In genomic region chr14:74684298-74684978, GRCm38 (mm10) we compare ENCODE assay signal across 19 mouse cellular contexts. TPM values are rescaled to one million over a fixed set of nuclear protein-coding genes. Genes with fewer than 3 reads are reported as not detected.
DNase-seq lines count a peak whose midpoint lies in the region; ATAC-seq and TF ChIP-seq lines count a peak whose summit lies in the region.
"Had no signal": no experiment of that assay in that cellular context is flagged by ENCODE, and none has a peak within 500 bp of the region (broad histone marks: within the 10 kb centered on the region; RNA-seq: fewer than 3 reads in every experiment).

No protein-coding gene starts in this region.

- H3K4me1 ChIP-seq in liver, embryonic 12.5 days = peaks cover 2% of the 10 kb centered on the region; the same call in 1 of the 2 replicates
- H3K4me1 ChIP-seq in liver, postnatal 0 days (ENCODE audit: insufficient read depth) = peaks cover 2% of the 10 kb centered on the region; the same call in 1 of the 2 replicates
- H3K4me1 ChIP-seq in liver, embryonic 14.5 days (replicated peaks; ENCODE audit: control insufficient read depth in 2 of 2, insufficient read depth in 2 of 2, low read length in 1 of 2) = peaks cover 0 to 3% of the 10 kb centered on the region in 2 experiments; a peak in 2 of 4 replicates
- H3K4me1 ChIP-seq in forebrain, postnatal 0 days (ENCODE audit: insufficient read depth) = no peaks in the 10 kb centered on the region
- H3K4me1 ChIP-seq: embryonic facial prominence, embryonic 10.5 days; embryonic facial prominence, embryonic 12.5 days; forebrain, embryonic 13.5 days; forebrain, embryonic 15.5 days had no signal

- H3K27ac ChIP-seq in liver, embryonic 12.5 days = no peak overlapping the region
- no peak overlapping the region for H3K27ac ChIP-seq in liver, postnatal 0 days (ENCODE audit: low read depth)
- H3K27ac ChIP-seq in liver, embryonic 14.5 days = no peak overlapping the region
- no peak overlapping the region for H3K27ac ChIP-seq in gastrocnemius, adult 2 months
- H3K27ac ChIP-seq in forebrain, postnatal 0 days (ENCODE audit: low read depth, low read length) = no peak overlapping the region
- H3K27ac ChIP-seq: embryonic facial prominence, embryonic 10.5 days; embryonic facial prominence, embryonic 12.5 days; forebrain, embryonic 13.5 days; forebrain, embryonic 15.5 days had no signal

- no peak overlapping the region for H3K9ac ChIP-seq in liver, embryonic 12.5 days
- H3K9ac ChIP-seq in liver, postnatal 0 days (replicated peaks) = no peak overlapping the region
- H3K9ac ChIP-seq in liver, embryonic 14.5 days (replicated peaks) = no peak overlapping the region
- no peak overlapping the region for H3K9ac ChIP-seq in forebrain, postnatal 0 days
- H3K9ac ChIP-seq: embryonic facial prominence, embryonic 12.5 days; forebrain, embryonic 13.5 days; forebrain, embryonic 15.5 days had no signal

- H3K9me3 ChIP-seq in liver, embryonic 12.5 days (replicated peaks) = no peaks in the 10 kb centered on the region
- H3K9me3 ChIP-seq in liver, postnatal 0 days (ENCODE audit: low read length) = no peaks in the 10 kb centered on the region
- H3K9me3 ChIP-seq in liver, embryonic 14.5 days (ENCODE audit: control insufficient read depth, low read length) = no peaks in the 10 kb centered on the region
- no peaks in the 10 kb centered on the region for H3K9me3 ChIP-seq in forebrain, postnatal 0 days (ENCODE audit: low read length)
- H3K9me3 ChIP-seq: embryonic facial prominence, embryonic 10.5 days; embryonic facial prominence, embryonic 12.5 days; forebrain, embryonic 13.5 days; forebrain, embryonic 15.5 days had no signal

- ATAC-seq in liver, embryonic 12.5 days = peak; percentile 81
- no peak for ATAC-seq in liver, postnatal 0 days
- peak; percentile 78 for ATAC-seq in liver, embryonic 14.5 days (ENCODE audit: insufficient read depth)
- ATAC-seq in megakaryocyte progenitor cell, adult 5-6 weeks (replicated peaks; ENCODE audit: poor library complexity) = peak; percentile 68
- no peak for ATAC-seq in forebrain, postnatal 0 days
- ATAC-seq: forebrain, embryonic 13.5 days; forebrain, embryonic 15.5 days had no signal

- no peak for TF ChIP-seq EP300 in liver, postnatal 0 days (IDR thresholded peaks at IDR 0.05; ENCODE audit: low read depth)
- TF ChIP-seq EP300 in liver, embryonic 14.5 days (IDR thresholded peaks at IDR 0.05; ENCODE audit: low read depth) = no peak

- whole genome bisulfite sequencing in liver, embryonic 12.5 days (ENCODE audit: insufficient replicate concordance) = 57% methylated on average over 5 of the region's 5 CpGs
- 71% methylated on average over 5 of the region's 5 CpGs for WGBS in liver, postnatal 0 days (ENCODE audit: insufficient replicate concordance)
- 67% methylated on average over 5 of the region's 5 CpGs for WGBS in liver, embryonic 14.5 days (ENCODE audit: insufficient replicate concordance)
- 80% methylated on average over 5 of the region's 5 CpGs for WGBS in forebrain, postnatal 0 days

- H3K4me2 ChIP-seq in liver, embryonic 12.5 days = no peak overlapping the region
- H3K4me2 ChIP-seq in liver, postnatal 0 days (ENCODE audit: low read depth, low read length) = no peak overlapping the region
- no peak overlapping the region for H3K4me2 ChIP-seq in liver, embryonic 14.5 days (ENCODE audit: low read depth)
- no peak overlapping the region for H3K4me2 ChIP-seq in forebrain, postnatal 0 days (ENCODE audit: low read depth)
- H3K4me2 ChIP-seq: embryonic facial prominence, embryonic 12.5 days; forebrain, embryonic 13.5 days; forebrain, embryonic 15.5 days had no signal

- intact Hi-C loops in gastrocnemius, adult 2 months (cut with DNase I) = no loop called here

- no peaks in the 10 kb centered on the region for H3K36me3 ChIP-seq in liver, embryonic 12.5 days
- H3K36me3 ChIP-seq in liver, postnatal 0 days (replicated peaks; ENCODE audit: insufficient read depth, low read length) = no peaks in the 10 kb centered on the region
- no peaks in the 10 kb centered on the region for H3K36me3 ChIP-seq in liver, embryonic 14.5 days (replicated peaks; ENCODE audit: control insufficient read depth, insufficient read depth, low read depth)
- H3K36me3 ChIP-seq in forebrain, postnatal 0 days (ENCODE audit: insufficient read depth) = no peaks in the 10 kb centered on the region
- H3K36me3 ChIP-seq: embryonic facial prominence, embryonic 10.5 days; embryonic facial prominence, embryonic 12.5 days; forebrain, embryonic 15.5 days had no signal

- no peaks in the 10 kb centered on the region for H3K27me3 ChIP-seq in liver, embryonic 12.5 days (replicated peaks)
- H3K27me3 ChIP-seq in liver, postnatal 0 days (ENCODE audit: insufficient read depth, low read length) = no peaks in the 10 kb centered on the region
- no peaks in the 10 kb centered on the region for H3K27me3 ChIP-seq in liver, embryonic 14.5 days (ENCODE audit: control insufficient read depth, insufficient read depth, low read length)
- no peaks in the 10 kb centered on the region for H3K27me3 ChIP-seq in forebrain, postnatal 0 days (ENCODE audit: insufficient read depth, low read length)
- H3K27me3 ChIP-seq: embryonic facial prominence, embryonic 12.5 days; forebrain, embryonic 13.5 days; forebrain, embryonic 15.5 days had no signal

- no peak overlapping the region for H3K4me3 ChIP-seq in liver, embryonic 12.5 days
- H3K4me3 ChIP-seq in liver, postnatal 0 days (ENCODE audit: low read depth, low read length) = no peak overlapping the region
- no peak overlapping the region for H3K4me3 ChIP-seq in liver, embryonic 14.5 days (ENCODE audit: insufficient read depth in 1 of 2, low read depth in 2 of 2, low read length in 2 of 2)
- no peak overlapping the region for H3K4me3 ChIP-seq in gastrocnemius, adult 2 months
- H3K4me3 ChIP-seq in forebrain, postnatal 0 days (ENCODE audit: low read depth, low read length) = no peak overlapping the region
- H3K4me3 ChIP-seq: embryonic facial prominence, embryonic 10.5 days; embryonic facial prominence, embryonic 12.5 days; forebrain, embryonic 13.5 days; forebrain, embryonic 15.5 days had no signal

- TF ChIP-seq CTCF in liver, postnatal 0 days (IDR thresholded peaks at IDR 0.05; ENCODE audit: low read depth) = no peak
- TF ChIP-seq CTCF in liver, embryonic 14.5 days (IDR thresholded peaks at IDR 0.05; ENCODE audit: low read depth) = no peak
- TF ChIP-seq CTCF in gastrocnemius, adult 2 months (IDR thresholded peaks at IDR 0.05) = no peak
- TF ChIP-seq CTCF in forebrain, postnatal 0 days (IDR thresholded peaks at IDR 0.05; ENCODE audit: low read depth) = no peak

- DNase-seq in liver, postnatal 0 days = no peak
- no peak for DNase-seq in liver, embryonic 14.5 days (ENCODE audit: low read depth in 3 of 3, low spot score in 3 of 3)
- DNase-seq in gastrocnemius, adult 18-20 months (ENCODE audit: low spot score) = no peak
- no peak for DNase-seq in gastrocnemius, adult 2 months
- DNase-seq in forebrain, postnatal 0 days = no peak
- DNase-seq: adrenal gland, adult 8-10 months; adrenal gland, postnatal 14 days; adrenal gland, postnatal 36 days; cerebellum, adult 11-12 months; cerebellum, adult 2 months; cerebellum, adult 9-10 months; cerebellum, postnatal 10 days; cerebellum, postnatal 25 days had no signal

RNA-seq across cellular contexts. Expression of gene Htr2a, which starts 43.8 kb away (rescaled TPM):
- polyA plus RNA-seq in liver, embryonic 12.5 days (2016; fragmentation: Nextera tagmentation; extraction: Ambion mirVana) = 0.29 and 0.31 TPM in 2 replicates
- 0.20 and 0.21 TPM in 2 replicates for polyA plus RNA-seq in liver, postnatal 0 days (2015; fragmentation: Nextera tagmentation; extraction: Ambion mirVana)
- 0.16 and 0.23 TPM in 2 replicates for polyA plus RNA-seq in liver, embryonic 14.5 days (2012; rRNA removed)
- polyA plus RNA-seq in liver, embryonic 14.5 days (2014; fragmentation: Nextera tagmentation; extraction: Ambion mirVana) = 0.23 and 0.29 TPM in 2 replicates
- total RNA-seq in megakaryocyte progenitor cell, adult 5-6 weeks (2015) = 0.93 and 1.2 TPM in 2 replicates
- 0.51 and 0.54 TPM in 2 replicates for total RNA-seq in megakaryocyte progenitor cell, adult 5-6 weeks (2017)
- under 1 TPM; 0.09 to 0.14 TPM for total RNA-seq in gastrocnemius, adult 18-20 months (2021)
- under 1 TPM; 0.15 to 0.20 TPM for total RNA-seq in gastrocnemius, adult 2 months (2021)
- total RNA-seq in forebrain, postnatal 0 days (2014; rRNA removed) = 7.1 and 7.4 TPM in 2 replicates
- polyA plus RNA-seq in forebrain, postnatal 0 days (2015; fragmentation: Nextera tagmentation; extraction: Ambion mirVana) = 1.3 and 1.5 TPM in 2 replicates

RNA-seq across cellular contexts. Expression of gene Esd, which starts 47.7 kb away (rescaled TPM):
- polyA plus RNA-seq in liver, embryonic 12.5 days (2016; fragmentation: Nextera tagmentation; extraction: Ambion mirVana) = 297 and 303 TPM in 2 replicates
- polyA plus RNA-seq in liver, postnatal 0 days (2015; fragmentation: Nextera tagmentation; extraction: Ambion mirVana) = 270 and 275 TPM in 2 replicates
- 89.1 and 101 TPM in 2 replicates for polyA plus RNA-seq in liver, embryonic 14.5 days (2012; rRNA removed)
- 220 and 227 TPM in 2 replicates for polyA plus RNA-seq in liver, embryonic 14.5 days (2014; fragmentation: Nextera tagmentation; extraction: Ambion mirVana)
- 221 and 234 TPM in 2 replicates for total RNA-seq in megakaryocyte progenitor cell, adult 5-6 weeks (2015)
- 209 and 248 TPM in 2 replicates for total RNA-seq in megakaryocyte progenitor cell, adult 5-6 weeks (2017)
- total RNA-seq in gastrocnemius, adult 18-20 months (2021) = 10 to 100 TPM; 65.0 to 66.1 TPM
- 10 to 100 TPM; 70.6 to 75.1 TPM for total RNA-seq in gastrocnemius, adult 2 months (2021)
- total RNA-seq in forebrain, postnatal 0 days (2014; rRNA removed) = 159 and 207 TPM in 2 replicates
- polyA plus RNA-seq in forebrain, postnatal 0 days (2015; fragmentation: Nextera tagmentation; extraction: Ambion mirVana) = 224 and 256 TPM in 2 replicates

Comparison
In these comparisons a context has a peak if more than half of its experiments do, and no peak if none do; other contexts are left out.
1. ATAC-seq: peak in liver, embryonic 12.5 days (single experiment), liver, embryonic 14.5 days (single experiment) and megakaryocyte progenitor cell, adult 5-6 weeks (single experiment); none in liver, postnatal 0 days (single experiment) and forebrain, postnatal 0 days (single experiment).